Mouse (Mus musculus): Measurements from ENCODE around the gene Pigg.

The Pigg gene

DNA sequence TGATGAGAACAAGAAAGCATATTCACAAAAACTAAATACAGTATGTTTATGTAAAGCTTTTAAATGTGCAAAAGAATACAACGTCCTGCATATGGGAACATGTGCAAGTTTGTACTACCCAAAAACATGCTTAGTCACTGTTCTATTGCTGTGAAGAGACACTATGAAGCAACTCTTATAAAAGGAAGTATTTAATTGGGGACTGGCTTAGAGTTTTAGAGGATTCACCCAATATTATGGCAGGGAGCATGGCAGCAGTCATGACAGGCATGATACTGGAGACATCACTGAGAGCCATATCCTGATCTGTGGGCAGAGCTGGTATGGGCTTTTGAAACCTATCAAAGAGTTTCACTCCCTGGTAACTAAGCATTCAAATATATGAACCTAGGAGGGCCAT lies 45.5 kb downstream of the Pigg start:
- DNase-seq (ENCODE audit: low spot score): no peak

DNA sequence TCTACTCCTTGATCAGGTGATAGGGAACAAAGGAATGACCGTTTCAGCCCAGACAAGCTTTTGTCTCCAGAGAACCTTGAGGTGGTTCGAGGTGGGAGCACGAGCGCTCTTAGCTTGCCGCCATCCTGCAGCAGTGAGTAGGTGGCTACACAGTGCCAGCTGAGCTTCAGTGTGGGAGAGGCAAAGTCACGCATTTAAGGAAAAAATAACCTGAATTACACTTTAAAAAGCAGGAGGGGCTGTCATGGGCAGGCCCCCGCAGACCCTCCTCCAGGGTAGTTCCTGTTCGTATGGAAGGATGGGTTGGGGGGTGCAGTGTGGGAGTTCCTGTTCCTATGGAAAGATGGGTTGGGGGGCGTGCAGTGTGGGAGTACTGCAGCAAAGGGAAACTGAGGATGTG lies 47.1 kb downstream of the Pigg start:
- DNase-seq (ENCODE audit: low spot score): no peak

- no peak for DNase-seq (ENCODE audit: low spot score)
Observed at GRCm38 (mm10) chr5:108360211-108360610, 47.8 kb downstream of the Pigg start.

- no peak for DNase-seq (ENCODE audit: low spot score)
Observed at GRCm38 (mm10) chr5:108362330-108362729, 49.9 kb downstream of the Pigg start.

GRCm38 (mm10) chr5:108366328-108366983 lies 54.0 kb downstream of the Pigg start:
- DNase-seq (ENCODE audit: low spot score): no peak

GRCm38 (mm10) chr5:108366984-108367841 lies 54.8 kb downstream of the Pigg start:
- DNase-seq (ENCODE audit: low spot score): peak; percentile 13

GRCm38 (mm10) chr5:108367871-108368332 lies 55.5 kb downstream of the Pigg start, which contains the start of gene Gm42517:
Gm42517 (minus strand) TSS chr5:108367922.
- no peak for DNase-seq (ENCODE audit: low spot score)

DNA sequence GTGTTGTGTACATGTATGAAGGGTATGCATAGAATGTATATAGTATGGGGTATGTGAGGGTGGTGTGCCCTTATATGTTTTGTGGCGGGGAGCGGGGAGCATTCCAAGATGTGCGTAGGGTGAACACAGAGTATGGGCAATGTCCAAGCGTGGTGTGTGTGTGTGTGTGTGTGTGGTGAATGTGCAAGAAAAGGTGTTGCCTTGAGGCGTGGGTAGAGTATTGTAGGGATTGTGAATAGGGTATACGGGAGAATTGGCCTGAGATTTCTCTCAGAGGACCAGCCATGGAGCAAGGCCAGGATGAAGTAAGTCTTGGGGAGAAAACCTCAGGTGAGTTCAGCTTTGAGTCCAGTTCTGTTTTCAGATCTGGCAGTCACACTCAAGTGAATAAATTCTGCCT lies 56.0 kb downstream of the Pigg start:
- DNase-seq (ENCODE audit: low spot score): no peak

DNA sequence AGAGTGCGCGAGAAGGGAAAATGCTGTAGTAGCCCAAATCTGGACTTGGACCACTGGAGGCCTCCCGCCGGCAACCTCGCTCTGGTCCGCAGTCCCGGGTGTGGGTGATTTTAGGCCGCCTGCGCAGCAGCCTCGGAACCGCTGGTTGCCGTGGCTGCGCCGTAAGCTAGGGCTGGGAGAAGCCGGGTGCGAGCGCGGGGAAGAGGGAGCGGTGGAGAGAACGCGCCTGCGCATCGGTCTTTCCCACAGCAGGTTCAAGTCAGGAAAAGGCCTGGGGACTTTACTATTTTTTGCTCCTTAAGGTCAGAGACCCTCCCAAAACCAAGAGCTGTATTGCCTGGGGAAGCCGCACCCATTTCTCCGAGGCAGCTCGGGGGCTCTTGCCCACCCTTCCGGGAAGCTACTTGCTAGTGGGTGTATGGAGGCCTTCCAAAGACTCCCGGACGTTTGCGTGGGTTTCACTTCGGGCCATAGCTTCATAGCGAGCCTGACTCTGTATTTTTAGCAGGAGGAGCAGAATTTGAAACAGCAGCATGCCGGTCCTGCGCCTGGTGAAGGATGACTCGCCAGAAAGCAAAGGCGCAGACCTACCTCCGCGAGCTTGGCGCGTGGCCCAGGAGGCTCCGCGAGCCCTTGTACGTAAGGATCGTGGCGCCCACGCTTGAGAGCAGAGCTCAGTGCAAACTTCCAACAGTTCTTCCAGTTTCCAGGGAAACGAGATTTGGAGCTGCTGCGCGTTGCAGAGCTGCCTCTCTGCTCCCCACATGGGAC lies 56.6 kb downstream of the Pigg start:
- DNase-seq (ENCODE audit: low spot score): peak; percentile 22

DNA sequence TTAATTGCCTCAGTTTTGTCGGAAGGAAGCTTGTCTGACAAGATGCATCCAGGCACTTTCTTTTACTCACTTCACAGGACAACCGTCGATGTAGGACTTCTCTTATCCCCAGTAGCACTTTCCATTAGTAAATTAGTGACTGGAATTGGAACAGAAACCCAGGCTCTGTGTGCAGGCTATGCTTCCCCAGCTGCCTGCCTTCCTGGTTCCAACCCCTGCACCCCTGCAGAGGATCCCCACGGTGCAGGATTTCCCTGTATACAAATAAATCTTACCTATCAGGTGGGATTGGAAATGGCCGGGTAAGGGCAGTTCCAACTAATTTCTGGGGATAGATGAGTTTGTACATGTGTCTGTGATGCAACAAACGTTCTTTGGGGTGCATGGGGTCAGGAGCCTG lies 57.6 kb downstream of the Pigg start:
- DNase-seq (ENCODE audit: low spot score): no peak

DNA sequence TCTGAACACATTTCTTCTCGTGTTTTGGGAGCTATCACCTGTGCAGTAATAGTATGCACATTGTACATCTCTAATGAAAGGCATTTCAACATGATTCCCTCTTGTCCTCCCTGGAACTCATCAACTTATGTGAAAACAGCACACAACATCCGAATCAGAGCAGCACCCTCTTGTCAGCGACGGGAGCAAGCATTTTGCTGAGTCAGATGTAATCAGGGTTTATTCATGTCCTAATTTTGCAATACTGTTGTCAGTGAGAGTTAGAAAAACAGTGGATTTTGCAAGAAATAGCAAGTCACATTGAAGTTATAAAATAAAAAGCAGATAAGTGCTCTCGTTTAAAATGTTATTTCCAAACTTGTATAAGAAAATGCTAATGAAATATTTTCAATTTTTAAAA lies 61.7 kb downstream of the Pigg start:
- no peak for DNase-seq (ENCODE audit: low spot score)

GRCm38 (mm10) chr5:108376059-108376458 lies 63.6 kb downstream of the Pigg start:
- DNase-seq (ENCODE audit: low spot score): no peak

DNA sequence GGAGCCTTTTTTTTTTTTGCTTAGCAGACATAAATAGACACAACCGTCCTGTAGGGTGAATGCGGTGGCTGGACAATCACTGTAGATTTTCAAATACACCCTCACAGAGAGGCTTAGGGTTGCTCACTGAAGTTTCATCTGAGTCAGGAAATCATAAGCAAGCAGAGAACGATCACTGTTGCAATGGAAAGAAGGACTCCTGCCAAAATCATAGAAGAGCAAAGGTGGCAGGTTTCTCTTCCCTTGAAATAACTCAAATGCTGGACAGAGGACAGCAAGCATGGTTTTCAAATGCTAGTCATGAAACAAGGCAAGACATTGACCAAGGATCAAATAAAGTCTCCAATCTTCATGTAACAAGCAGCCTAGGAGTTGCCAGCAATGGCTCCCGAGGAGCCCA lies 65.9 kb downstream of the Pigg start:
- no peak for DNase-seq (ENCODE audit: low spot score)

DNA sequence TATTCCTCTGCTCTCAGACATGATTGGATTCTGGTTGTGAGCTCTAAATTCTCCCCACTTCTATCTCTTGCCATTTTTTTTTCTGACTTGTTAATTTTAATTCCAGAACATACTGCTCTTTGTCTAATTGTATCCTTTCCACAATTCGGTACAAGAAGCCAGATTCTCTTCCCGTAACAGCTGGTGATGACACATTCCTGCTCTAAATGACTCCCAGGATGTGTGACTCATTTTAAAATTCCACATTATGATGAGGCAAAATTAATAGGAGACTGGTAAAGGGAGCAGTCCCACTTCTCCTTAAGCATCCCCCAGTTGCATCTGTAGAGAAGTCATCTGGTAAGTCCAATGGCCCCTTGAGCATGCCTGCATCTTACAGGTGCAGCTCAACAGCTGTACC lies 73.2 kb downstream of the Pigg start:
- DNase-seq (ENCODE audit: low spot score): no peak

GRCm38 (mm10) chr5:108386449-108386848 lies 74.0 kb downstream of the Pigg start:
- DNase-seq (ENCODE audit: low spot score): no peak

DNA sequence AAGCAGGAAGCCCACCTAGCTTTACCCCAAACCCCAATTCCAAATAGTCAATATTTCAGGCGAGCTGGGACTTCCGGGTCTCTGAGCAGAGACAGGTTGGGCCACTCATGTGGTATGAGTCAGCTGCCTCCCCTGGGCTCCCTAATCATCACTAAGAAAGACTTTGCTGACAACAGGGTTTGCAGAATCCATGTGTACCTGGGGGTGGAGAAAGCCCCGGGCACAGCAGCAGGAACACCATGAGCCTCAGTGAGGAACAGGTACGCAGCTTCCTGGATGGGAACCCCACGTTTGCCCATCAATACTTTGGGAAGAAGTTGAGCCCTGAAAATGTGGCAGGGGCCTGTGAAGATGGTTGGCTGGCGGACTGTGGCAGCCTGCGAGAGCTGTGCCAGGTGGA lies 75.8 kb downstream of the Pigg start, which contains the start of gene Pde6b:
Gene Pde6b (plus strand): TSS at position 191 of the 400 bp plus-strand sequence.
- no peak for DNase-seq (ENCODE audit: low spot score)

DNA sequence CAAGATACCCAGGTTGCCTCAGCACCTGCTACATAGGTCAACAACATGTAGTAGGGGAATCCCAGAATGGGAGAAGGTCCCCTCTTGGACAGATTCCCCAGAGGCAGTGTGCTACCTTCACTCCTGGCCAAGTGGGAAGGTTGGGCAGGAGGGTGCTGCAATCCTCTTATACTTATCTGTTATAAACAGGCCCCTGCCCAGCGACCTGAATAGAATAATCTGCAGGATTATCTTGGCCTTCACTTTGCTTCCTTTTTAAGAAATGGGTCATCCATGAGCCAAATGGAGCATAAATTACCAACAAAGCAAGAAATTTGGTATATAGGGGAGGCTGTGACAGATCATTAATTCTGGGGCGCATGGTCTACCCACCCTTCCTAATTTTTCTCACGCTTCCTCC lies 77.3 kb downstream of the Pigg start:
- no peak for DNase-seq (ENCODE audit: low spot score)
